Mouse (Mus musculus) limb, embryonic 13.5 days (tissue): ENCODE data around the gene C3. TPM values are rescaled to one million over a fixed set of nuclear protein-coding genes. Genes with fewer than 3 reads are reported as not detected.

Source experiments
- ATAC-seq: fragments of 200-750 bp; cut with Nextera tagmentation; 2 replicates; pipeline ENCODE4 v1.8.0; 2017; ENCODE audit warnings: low read depth, moderate number of reproducible peaks, moderate TSS enrichment; ENCODE audit not compliant: low FRiP score
- H3K27ac ChIP-seq: fragments of 300-500 bp; sonication (generic); 2 replicates; pipeline ENCODE4 v1.5.1; 2015; ENCODE audit warnings: inconsistent platforms, mild to moderate bottlenecking, moderate library complexity
- H3K27me3 ChIP-seq: fragments of 300-500 bp; sonication (generic); 2 replicates; pipeline ENCODE4 v1.6.1; 2015; ENCODE audit warnings: mild to moderate bottlenecking, inconsistent platforms
- H3K36me3 ChIP-seq: fragments of 300-500 bp; sonication (generic); 2 replicates; pipeline ENCODE4 v1.6.1; 2015; ENCODE audit warnings: inconsistent platforms, mild to moderate bottlenecking, moderate library complexity
- H3K4me1 ChIP-seq: fragments of 300-500 bp; sonication (generic); 2 replicates; pipeline ENCODE4 v1.6.1; 2015; ENCODE audit warnings: inconsistent platforms
- H3K4me2 ChIP-seq: fragments of 300-500 bp; sonication (generic); replicated peaks from 2 replicates; pipeline ENCODE4 v1.6.1; 2015; ENCODE audit warnings: inconsistent platforms, mild to moderate bottlenecking, moderate library complexity
- H3K4me3 ChIP-seq: fragments of 300-500 bp; sonication (generic); 2 replicates; pipeline ENCODE4 v1.5.1; 2015; ENCODE audit warnings: moderate library complexity, mild to moderate bottlenecking, inconsistent platforms
- H3K9ac ChIP-seq: fragments of 300-500 bp; sonication (generic); 2 replicates; pipeline ENCODE4 v1.6.1; 2015; ENCODE audit warnings: mild to moderate bottlenecking, inconsistent platforms
- H3K9me3 ChIP-seq: fragments of 300-500 bp; sonication (generic); 2 replicates; pipeline ENCODE4 v1.6.1; 2016; ENCODE audit warnings: inconsistent platforms
- WGBS: fragments of 180-500 bp; shearing (Covaris S2); methylation state at CpG from one replicate; pipeline ENCODE4 v1.1.7; 2015; 5-methylcytosine and 5-hydroxymethylcytosine counted together
- polyA plus RNA-seq: library from polyadenylated mRNA; unstranded; fragments of >200 nt; fragmentation: Nextera tagmentation; extraction: Ambion mirVana; gene quantifications from 2 replicates; pipeline ENCODE4 v1.2.1, GENCODE M21; 2015

Gene C3
- polyA plus RNA-seq, 1 experiment from 2014 or later, result 0.31 TPM

DNA sequence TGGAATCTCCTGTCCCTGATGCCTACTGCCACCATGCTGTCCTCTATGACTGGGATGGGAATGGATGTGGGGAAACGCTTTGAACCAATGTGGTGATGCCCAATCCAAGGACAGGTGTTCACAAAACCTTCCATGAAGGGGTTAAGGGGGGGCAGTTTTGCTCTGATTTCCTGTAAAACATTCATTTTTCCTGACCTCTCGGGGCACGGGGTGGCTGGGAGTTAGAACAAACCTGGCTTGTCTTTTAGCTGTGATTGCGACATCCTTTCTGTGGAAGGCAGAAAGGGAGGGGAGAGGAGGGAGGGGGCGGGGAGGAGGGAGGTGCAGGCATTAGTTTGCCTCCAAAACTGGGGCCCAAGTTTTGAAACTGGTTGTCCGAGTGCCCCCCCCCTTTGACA, 2.8 kb upstream of the C3 start:
- H3K36me3 ChIP-seq, result peaks cover 16% of the 10 kb centered on the region
- no peak overlapping the region for H3K9ac ChIP-seq
- 59% methylated on average over 6 of the region's 6 CpGs for WGBS
- no peak overlapping the region for H3K4me2 ChIP-seq
- H3K4me1 ChIP-seq, result no peaks in the 10 kb centered on the region
- ATAC-seq, result no peak
- no peaks in the 10 kb centered on the region for H3K9me3 ChIP-seq
- H3K4me3 ChIP-seq, result no peak overlapping the region
- no peak overlapping the region for H3K27ac ChIP-seq
- peaks cover 15% of the 10 kb centered on the region; the same call in 1 of the 2 replicates for H3K27me3 ChIP-seq

- Histone ChIP-seq H3K4me3 (no peak overlapping the region), H3K36me3 (peaks cover 10% of the 10 kb centered on the region), H3K27ac (no peak overlapping the region), H3K4me1 (no peaks in the 10 kb centered on the region), H3K9me3 (no peaks in the 10 kb centered on the region), H3K27me3 (peaks cover 21% of the 10 kb centered on the region; the same call in 1 of the 2 replicates), H3K9ac (no peak overlapping the region), H3K4me2 (no peak overlapping the region)
- ATAC-seq, result no peak
- 81% methylated on average over 15 of the region's 15 CpGs for WGBS
Observed at GRCm38 (mm10) chr17:57229851-57230727, 2.2 kb upstream of the C3 start.

- Histone ChIP-seq H3K9ac (no peak overlapping the region), H3K27ac (no peak overlapping the region), H3K27me3 (peaks cover 33% of the 10 kb centered on the region; the same call in 1 of the 2 replicates), H3K4me2 (no peak overlapping the region), H3K9me3 (no peaks in the 10 kb centered on the region), H3K4me3 (no peak overlapping the region), H3K4me1 (no peaks in the 10 kb centered on the region), H3K36me3 (no peaks in the 10 kb centered on the region)
- 76% methylated on average over 3 of the region's 3 CpGs for WGBS
- ATAC-seq, result no peak
Observed at GRCm38 (mm10) chr17:57228873-57229272, 937 bp upstream of the C3 start.

GRCm38 (mm10) chr17:57227468-57227867, 468 bp downstream of the C3 start:
- Histone ChIP-seq H3K27me3 (peaks cover 45% of the 10 kb centered on the region; the same call in 1 of the 2 replicates), H3K4me1 (no peaks in the 10 kb centered on the region), H3K4me3 (no peak overlapping the region), H3K27ac (no peak overlapping the region), H3K36me3 (no peaks in the 10 kb centered on the region), H3K9me3 (no peaks in the 10 kb centered on the region), H3K4me2 (no peak overlapping the region), H3K9ac (no peak overlapping the region)
- WGBS, result 100% methylated on average over 2 of the region's 2 CpGs
- ATAC-seq, result no peak

DNA sequence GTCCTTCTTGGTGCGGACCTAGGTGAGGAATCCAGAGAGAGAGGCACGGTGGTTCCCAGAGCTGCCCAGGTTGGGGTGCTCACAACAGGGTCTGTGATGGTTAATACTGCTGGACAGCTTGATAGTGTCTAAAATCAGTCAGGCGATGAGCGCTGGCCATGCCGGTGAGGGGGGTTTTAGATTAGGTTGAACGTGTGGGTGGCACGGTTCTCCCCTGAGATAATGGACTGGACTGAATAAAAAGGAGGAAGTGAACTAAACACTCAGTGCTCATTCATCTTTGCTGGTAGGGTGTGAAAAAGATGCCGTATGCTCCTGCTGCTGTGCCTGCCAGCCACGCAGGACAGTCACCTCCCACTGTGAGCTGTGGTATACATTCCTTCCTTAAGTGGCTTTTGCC, 4.6 kb downstream of the C3 start:
- Histone ChIP-seq H3K4me2 (no peak overlapping the region), H3K27me3 (peaks cover 42% of the 10 kb centered on the region), H3K4me3 (no peak overlapping the region), H3K27ac (no peak overlapping the region), H3K9ac (no peak overlapping the region), H3K9me3 (no peaks in the 10 kb centered on the region), H3K36me3 (no peaks in the 10 kb centered on the region), H3K4me1 (no peaks in the 10 kb centered on the region)
- no peak for ATAC-seq
- 78% methylated on average over 9 of the region's 9 CpGs for WGBS

DNA sequence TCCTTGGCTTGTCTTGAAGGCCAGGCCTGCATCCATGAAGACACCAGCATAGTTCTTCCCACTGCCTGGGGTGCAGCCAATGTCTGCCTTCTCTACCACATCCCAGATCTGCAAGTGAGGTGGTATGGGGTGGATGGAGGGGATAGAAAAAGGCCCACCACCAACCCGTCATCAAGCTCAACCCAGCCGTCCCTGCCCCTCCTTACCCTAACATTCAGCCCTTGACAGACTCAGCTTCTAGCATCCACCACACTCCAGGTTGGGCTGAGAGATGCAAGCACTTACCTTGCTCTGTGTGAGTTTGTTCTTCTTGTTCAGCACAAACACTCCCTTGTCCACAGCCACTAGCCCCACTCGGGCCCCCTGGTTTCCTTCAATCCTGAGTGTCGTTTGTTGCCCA, 6.0 kb downstream of the C3 start:
- no peak for ATAC-seq
- H3K27me3 ChIP-seq, result peaks cover 44% of the 10 kb centered on the region

DNA sequence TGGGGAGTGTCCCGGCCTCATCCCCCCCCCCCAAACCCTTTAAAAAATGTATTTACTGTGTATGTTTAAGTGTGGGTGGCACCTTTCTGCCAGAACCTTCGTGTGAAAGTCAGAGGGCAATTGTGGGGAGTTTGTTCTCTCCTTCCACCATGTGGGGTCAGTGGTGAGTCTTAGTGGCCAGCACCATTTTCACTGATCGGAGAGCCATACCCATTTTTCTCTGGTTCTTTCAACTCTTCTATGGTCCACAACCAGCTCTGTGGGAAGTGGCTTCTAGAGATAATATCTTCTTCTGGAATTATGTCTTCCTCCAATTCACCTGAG, 8.1 kb downstream of the C3 start:
- 21% methylated on average over 3 of the region's 3 CpGs for WGBS
- Histone ChIP-seq H3K9ac (no peak overlapping the region), H3K4me1 (no peaks in the 10 kb centered on the region), H3K36me3 (no peaks in the 10 kb centered on the region), H3K4me3 (no peak overlapping the region), H3K27ac (no peak overlapping the region), H3K9me3 (no peaks in the 10 kb centered on the region), H3K4me2 (no peak overlapping the region), H3K27me3 (peaks cover 27% of the 10 kb centered on the region)
- ATAC-seq, result no peak

More for the DNA sequence above, 6.0 kb downstream of the C3 start:
- Histone ChIP-seq H3K9ac (no peak overlapping the region), H3K27ac (no peak overlapping the region), H3K4me1 (no peaks in the 10 kb centered on the region), H3K9me3 (no peaks in the 10 kb centered on the region), H3K36me3 (no peaks in the 10 kb centered on the region), H3K4me2 (no peak overlapping the region), H3K4me3 (no peak overlapping the region)
- 73% methylated on average over 4 of the region's 4 CpGs for WGBS

DNA sequence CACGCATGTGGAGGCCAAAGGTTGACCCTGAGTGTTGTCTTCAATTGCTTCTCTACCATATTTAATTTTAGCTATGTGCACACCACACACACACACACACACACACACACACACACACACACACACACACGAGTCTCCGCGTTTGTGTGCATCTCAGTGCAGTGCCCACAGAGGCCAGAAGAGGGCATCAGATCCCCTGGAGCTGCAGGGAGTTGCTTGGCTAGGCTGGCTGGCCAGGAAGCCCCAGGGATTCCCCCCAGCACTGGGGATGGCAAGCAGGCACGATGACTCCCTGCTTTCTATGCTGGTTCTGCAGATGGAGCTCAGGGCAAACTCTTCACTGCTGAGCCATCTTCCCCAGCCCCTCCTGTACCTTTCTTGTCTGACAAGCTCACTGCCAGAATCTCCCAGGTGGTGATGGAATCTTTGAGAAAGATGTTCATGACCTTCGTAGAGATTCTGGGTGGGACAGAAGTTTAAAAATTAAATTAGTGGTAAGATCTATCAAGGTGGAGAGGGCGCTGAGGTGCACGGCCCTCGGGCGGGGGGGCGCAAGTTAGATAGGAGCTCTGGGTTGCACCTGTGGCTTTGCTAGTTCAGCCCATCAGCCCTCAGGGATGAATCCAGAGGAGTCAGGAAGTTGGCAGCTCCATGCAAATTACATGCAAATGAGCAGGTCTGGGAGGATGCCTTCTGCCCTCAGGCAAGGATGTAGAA, 8.6 kb downstream of the C3 start:
- Histone ChIP-seq H3K27ac (no peak overlapping the region), H3K4me2 (no peak overlapping the region), H3K9ac (no peak overlapping the region), H3K36me3 (no peaks in the 10 kb centered on the region), H3K27me3 (peaks cover 23% of the 10 kb centered on the region), H3K4me3 (no peak overlapping the region), H3K9me3 (no peaks in the 10 kb centered on the region), H3K4me1 (no peaks in the 10 kb centered on the region)
- no peak for ATAC-seq
- WGBS, result 23% methylated on average over 11 of the region's 11 CpGs

- Histone ChIP-seq H3K27ac (no peak overlapping the region), H3K4me3 (no peak overlapping the region), H3K27me3 (peaks cover 14% of the 10 kb centered on the region), H3K9ac (no peak overlapping the region), H3K36me3 (no peaks in the 10 kb centered on the region), H3K4me1 (no peaks in the 10 kb centered on the region), H3K4me2 (no peak overlapping the region), H3K9me3 (no peaks in the 10 kb centered on the region)
- ATAC-seq, result no peak
- 76% methylated on average over 12 of the region's 12 CpGs for WGBS
Observed at GRCm38 (mm10) chr17:57218335-57218900, 9.5 kb downstream of the C3 start.

GRCm38 (mm10) chr17:57214676-57215387, 13.1 kb downstream of the C3 start:
- Histone ChIP-seq H3K27me3 (peaks cover 6% of the 10 kb centered on the region; the same call in 1 of the 2 replicates), H3K9ac (no peak overlapping the region), H3K9me3 (no peaks in the 10 kb centered on the region), H3K4me3 (no peak overlapping the region), H3K4me1 (no peaks in the 10 kb centered on the region), H3K36me3 (no peaks in the 10 kb centered on the region), H3K4me2 (no peak overlapping the region), H3K27ac (no peak overlapping the region)
- 42% methylated on average over 13 of the region's 13 CpGs for WGBS
- no peak for ATAC-seq

- no peak overlapping the region for H3K4me2 ChIP-seq
- peaks cover 3% of the 10 kb centered on the region; the same call in 1 of the 2 replicates for H3K27me3 ChIP-seq
- H3K27ac ChIP-seq, result no peak overlapping the region
- 67% methylated on average over 9 of the region's 9 CpGs for WGBS
- no peaks in the 10 kb centered on the region for H3K9me3 ChIP-seq
- no peak for ATAC-seq
- no peaks in the 10 kb centered on the region for H3K36me3 ChIP-seq
- H3K4me3 ChIP-seq, result no peak overlapping the region
- no peaks in the 10 kb centered on the region for H3K4me1 ChIP-seq
- no peak overlapping the region for H3K9ac ChIP-seq
Observed at GRCm38 (mm10) chr17:57211501-57211900, 16.4 kb downstream of the C3 start.

GRCm38 (mm10) chr17:57209330-57209729, 18.6 kb downstream of the C3 start:
- 81% methylated on average over 4 of the region's 4 CpGs for WGBS
- H3K36me3 ChIP-seq, result no peaks in the 10 kb centered on the region
- H3K4me1 ChIP-seq, result no peaks in the 10 kb centered on the region
- no peaks in the 10 kb centered on the region for H3K27me3 ChIP-seq
- no peak overlapping the region for H3K27ac ChIP-seq
- no peak overlapping the region for H3K4me2 ChIP-seq
- no peak overlapping the region for H3K9ac ChIP-seq
- no peak overlapping the region for H3K4me3 ChIP-seq
- H3K9me3 ChIP-seq, result no peaks in the 10 kb centered on the region
- ATAC-seq, result no peak
